Mouse (Mus musculus) lung, adult 18-20 months (tissue): ENCODE measurements around the gene Osbpl3.

ENCODE experiments used
- DNase-seq, 2 experiments: peaks; one replicate each; pipeline ENCODE4 v3.0.0; 2022; ENCODE audit warnings: mixed read lengths in 2 of 2

Gene Osbpl3

DNA sequence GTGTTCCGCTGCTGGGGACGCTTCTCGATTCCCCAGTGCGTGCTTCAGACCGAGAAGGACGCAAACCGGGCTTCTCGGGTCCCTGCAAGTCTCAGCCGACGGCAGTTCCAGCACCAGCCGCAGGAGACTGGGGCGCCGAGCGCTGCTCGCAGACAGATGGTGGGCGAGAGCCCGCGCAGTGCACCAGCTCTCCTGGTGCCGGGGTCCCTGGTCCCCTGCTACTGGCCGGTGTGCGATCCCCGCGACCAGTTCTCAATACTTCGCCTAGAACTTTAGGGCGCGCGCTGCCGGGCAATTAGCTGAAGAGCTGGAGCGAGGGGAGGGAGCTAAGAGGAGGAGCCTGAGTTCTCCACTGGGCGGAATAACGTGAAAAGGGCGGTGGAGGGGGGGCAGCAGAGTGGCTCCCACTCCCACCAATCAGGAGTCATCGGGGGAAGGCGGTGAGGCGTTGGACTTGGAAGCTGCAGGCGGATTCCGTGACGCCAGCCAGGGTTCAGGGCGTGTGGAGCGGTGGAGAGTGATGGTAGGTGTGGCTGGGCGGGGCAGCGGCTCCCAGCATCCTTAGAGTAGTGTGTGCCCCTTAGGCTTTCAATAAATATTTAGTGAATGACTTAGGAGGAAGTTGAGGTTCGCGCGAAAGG is at the start of gene Osbpl3:
Gene Osbpl3, minus strand, starts transcription at position 373 of the 641 bp plus-strand sequence.
- peak; percentile 92 to 94 for DNase-seq

DNA sequence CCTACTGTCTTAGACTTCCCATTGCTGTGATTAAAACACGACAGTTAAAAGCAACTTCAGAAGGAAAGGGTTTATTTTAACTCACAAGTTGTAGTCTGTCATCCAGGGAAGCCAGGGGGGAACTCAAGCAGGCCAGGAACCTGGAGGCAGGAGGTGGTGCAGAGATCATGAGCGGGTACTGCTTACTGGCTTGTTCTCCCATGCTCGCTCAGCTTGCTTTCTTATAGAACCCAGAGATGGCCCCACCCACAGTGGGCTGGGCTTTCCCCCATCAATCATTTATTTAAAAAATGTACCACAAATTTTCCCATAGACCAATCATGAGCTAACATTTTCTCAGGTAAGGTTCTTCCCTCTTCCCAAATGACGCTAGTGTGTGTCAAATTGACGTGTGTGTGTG is 49.5 kb upstream of the Osbpl3 start:
- no peak for DNase-seq

DNA sequence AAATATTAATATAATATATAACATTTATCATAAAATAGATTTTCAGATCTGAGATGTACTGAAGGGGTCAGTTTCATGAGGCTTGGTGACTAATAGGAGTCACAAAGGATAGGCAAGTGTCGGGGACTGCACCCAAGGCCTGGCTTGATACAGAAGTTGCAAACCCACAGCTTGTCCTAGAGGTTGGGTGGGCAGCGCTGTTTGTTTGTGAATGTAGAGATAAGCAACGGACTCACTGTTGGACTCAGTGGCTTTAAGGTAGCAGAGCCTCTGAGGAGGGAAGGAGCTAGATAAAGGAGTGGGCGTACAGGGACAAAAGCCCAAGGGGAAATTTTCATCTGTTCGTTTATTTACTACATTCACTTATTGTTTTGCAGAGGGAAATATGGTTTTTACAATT is 48.7 kb upstream of the Osbpl3 start:
- DNase-seq: no peak

DNA sequence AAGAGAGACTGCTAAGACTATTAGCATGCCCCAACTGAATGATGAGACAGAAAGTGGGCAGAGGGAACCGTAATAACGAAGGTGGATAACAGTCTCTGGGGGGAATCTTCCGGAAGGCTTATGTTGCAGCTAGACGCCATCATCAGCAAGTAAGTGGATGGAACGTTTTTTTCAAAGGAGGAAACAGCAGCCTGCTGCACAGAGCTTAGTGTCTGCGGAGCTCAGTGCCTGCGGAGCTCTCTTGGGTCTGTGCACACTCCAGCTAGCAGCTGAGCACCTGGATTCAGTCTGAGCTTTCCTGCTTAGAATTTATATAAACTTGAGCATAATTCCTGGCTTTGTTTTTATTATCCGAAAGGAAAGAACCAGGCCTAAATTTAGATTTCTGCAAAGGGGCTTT is 47.8 kb upstream of the Osbpl3 start:
- no peak for DNase-seq

DNA sequence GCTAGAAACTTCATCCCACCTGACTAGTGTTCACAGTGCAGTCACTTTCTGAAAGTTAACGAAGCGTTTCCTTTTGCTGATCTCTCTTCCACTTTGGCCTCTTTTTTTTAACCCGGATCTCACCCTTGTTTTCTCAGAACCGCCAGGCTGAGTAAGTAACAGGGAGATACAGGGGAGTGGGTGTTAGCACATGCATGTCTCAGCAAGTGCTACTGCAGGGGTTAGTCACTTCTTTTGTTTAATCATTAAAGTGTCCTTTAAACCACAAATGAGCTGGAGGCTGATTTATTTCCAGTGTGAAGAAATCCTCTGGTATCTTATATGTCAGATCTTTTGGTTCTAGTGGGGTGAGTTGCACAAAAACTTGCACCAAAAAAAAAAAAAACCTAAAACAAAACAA is 47.0 kb upstream of the Osbpl3 start:
- DNase-seq: no peak

DNA sequence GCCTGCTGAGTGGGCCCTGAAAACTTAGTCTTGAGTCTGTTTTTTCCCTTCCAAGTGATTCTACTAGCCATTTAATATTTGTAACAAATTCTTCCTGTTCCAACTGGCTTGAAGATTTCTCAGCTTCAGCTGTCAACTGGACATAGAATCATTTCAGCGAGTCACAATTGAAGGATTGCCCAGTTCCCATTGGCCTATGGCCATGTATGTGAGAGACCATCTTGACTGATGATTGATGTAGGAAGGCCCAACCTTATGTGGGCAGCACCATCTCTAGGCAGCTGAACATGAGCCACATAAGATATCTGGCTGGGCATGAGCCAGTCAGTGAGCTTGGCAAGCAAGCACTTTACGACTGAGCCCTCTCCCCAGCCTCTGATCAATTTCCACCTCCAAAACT is 42.3 kb upstream of the Osbpl3 start:
- DNase-seq: no peak

DNA sequence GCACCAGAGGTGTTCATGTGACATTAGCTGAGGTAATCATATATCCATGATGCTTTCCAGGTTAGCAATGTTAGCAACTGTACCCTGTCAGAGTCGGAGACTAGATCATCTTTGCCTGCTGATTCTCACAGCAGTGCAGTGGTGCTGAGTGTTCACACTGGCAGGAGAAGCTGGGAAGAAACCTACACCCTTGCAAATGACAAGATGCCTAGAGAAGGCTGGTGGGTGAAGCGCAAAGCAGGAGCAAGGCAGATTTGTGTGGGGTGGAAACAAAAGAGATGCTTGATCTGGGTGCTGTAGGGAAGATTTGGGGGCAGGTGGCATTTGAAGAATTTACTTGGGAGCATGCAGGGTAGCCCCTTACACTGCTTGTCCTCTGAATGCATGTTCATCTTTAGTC is 34.5 kb upstream of the Osbpl3 start:
- DNase-seq: no peak

DNA sequence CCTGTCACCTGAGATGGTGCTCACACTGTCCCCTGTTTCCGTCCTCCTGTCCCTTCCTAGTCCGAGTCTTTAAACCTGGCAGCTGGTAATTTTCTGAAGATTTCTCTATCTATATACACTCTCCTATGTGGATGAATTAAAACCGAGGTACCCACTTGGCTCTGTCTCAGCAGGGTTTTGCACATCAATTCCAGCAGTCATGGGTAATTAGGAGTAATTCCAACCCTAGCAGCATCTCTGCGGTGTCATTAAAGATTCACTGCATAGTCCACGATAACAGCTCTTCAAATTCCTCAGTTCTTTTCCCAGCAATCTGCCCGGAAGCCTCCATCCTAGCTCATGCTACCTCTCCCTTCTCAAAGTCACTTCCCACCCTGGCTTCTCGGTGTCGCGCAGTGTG is 33.4 kb upstream of the Osbpl3 start:
- no peak for DNase-seq

DNA sequence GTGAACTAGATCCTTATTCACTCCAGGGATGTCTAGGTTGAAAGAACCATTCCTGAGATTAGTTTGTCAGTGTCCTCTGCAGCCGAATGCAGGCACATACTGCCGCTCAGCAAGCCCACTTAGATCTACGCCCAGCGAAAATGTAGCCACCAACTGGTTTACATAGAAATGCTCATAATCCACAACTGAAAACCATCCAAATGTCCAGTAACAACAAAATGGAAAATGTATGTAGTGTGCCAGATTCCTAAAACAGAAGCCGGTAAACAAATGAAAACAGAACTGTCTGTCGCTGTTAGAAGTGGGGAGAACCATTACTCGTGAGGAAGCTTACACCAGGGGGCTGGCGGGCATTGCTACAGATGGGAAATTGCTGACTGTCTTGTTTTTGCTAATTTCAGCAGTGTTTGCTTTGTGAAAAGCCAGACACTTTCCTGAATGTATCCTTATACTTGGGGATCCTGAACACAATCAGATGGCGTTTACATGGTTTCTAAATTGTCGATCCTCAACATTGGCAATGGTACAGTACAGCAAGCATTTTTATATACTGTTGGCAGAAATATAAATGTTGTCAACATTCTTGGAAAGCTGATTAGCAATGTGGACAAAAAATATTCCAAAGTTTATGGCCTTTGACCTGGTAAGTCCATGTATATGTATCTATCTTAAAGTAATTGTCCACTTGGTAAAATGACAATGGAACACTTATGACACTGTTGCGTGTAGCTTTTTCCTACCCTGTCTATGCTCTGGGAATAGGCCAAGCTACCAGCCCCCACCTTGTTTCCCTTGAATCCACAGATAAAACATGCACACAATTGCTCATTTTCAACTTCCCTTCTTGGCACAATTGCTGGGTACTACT is 30.3 kb upstream of the Osbpl3 start:
- DNase-seq: no peak

DNA sequence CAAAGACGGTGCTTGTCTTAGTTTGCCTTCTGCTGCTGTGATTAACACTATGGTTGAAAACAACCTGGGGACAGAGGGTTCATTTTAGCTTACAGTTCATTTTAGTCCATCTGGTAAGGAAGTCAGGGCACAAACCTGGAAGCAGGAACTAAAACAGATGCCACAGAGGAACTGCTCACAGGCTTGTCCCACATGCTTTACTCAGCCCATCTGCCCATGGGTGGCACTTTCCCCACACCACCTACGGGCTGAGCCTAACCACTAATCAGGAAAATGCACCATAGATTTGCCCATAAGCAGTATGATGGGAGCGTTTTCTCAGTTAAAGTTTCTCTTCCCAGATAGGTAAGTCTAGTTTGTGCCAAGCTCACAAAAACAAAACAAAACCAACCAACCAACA is 27.4 kb upstream of the Osbpl3 start:
- DNase-seq: no peak

DNA sequence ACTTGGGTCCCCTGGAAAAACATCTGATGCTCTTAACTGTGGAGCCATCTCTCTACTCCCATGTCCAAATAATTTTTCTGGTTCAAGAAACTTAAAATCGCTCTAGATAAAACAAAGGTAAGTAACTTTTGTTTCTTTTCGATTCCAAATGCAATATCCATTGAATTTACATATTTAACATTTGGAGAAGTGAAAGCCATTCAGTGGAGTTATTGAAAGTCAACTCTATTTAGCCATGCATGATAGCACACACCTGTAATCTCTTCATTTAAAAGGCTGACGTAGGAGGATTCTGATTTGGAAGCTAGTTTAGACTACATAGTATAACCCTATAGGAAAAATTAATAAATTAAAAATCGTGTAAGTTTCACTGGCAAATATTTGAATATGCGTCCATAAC is 25.5 kb upstream of the Osbpl3 start:
- DNase-seq: no peak

DNA sequence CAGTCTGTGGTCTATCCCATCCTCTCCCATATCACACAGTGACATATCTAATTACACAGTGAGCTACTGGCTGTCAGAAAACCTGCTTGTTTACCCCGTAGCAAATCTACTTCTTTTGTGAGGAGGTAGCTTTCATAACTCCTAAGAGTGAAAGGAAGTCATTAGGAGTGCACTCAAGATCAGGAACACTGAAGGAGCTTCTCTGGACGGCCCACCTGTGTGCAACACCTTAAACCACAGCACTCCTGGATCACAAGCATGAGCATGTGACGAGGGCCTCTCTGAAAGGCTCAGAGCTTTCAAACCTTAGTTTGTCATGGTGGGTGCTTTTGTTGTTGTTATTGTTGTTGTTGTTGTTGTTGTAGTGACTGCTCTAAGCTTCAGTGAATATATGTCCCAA is 10.4 kb upstream of the Osbpl3 start:
- peak; percentile 52 to 68 for DNase-seq

DNA sequence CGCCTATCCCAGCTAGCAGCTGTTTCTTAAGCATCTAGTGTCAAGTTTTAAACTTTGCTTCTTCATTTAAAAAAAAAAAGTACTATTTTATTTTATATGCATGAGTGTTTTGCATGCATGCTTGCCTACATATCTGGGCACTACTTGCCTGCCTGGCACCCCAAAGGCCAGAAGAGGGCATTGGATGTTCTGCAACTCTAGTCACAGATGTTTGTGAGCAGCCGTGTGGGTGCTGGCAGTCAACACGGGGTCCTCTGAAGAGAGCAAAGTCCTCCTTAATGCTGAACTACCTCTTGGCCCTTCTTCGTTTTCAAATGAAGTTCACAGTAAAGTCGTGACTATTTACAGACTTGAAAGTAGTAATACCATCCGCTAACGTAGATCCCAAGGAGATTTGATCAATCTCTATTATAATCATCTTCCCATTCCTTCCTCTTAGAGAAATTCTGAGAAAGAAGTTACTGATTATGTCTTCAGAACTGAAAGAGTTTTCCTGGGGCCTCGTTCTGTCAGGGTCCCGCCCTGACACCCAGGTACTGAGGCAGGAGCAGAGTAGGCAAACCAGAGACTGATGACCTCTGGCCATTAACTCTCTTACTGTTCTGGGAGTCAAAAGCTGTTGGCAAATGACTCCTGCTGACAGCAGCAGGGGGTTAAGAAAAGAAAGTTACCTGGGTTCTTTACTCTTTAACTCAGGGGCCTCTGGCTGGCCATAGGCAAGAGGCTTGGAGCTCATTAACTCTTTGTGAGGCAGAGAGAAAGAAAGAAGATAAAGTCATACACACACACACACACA is 8.9 kb upstream of the Osbpl3 start:
- DNase-seq: no peak

DNA sequence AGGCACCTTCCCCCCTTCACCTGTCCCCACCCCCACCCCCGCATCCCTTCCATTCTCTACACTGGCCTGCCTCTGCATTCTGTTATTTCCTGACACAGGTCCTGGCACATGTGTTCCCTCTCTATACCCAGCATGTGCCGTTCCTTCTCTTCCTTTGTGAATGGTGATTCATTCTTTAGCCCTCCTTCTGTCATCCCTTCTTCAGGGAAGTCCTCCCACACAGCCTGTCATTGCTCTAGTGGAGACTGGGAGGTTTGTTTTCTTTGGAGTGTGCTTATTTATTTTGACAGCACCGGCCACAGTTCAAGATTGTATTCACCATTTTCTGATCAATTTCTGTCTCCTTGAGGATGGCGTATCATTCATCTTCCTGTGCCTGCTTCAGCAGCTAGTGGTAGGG is 6.0 kb upstream of the Osbpl3 start:
- no peak for DNase-seq

DNA sequence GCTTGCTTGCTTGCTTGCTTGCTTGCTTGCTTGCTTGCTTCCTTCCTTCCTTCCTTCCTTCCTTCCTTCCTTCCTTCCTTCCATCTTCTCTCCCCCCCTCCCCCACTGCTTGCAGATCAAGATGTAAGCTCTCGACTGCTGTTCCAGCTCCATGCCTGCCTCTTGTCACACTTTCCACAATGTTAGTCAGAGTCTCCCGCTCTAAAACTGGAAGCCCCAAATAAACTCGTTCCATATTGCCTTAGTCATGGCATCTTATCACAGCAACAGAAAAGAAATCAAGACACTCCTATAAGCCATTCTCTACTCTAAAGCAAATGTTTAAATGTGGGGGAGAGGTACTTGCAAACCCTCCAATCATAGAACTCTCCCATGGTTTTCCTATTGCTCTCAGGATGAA is 5.6 kb upstream of the Osbpl3 start:
- no peak for DNase-seq

DNA sequence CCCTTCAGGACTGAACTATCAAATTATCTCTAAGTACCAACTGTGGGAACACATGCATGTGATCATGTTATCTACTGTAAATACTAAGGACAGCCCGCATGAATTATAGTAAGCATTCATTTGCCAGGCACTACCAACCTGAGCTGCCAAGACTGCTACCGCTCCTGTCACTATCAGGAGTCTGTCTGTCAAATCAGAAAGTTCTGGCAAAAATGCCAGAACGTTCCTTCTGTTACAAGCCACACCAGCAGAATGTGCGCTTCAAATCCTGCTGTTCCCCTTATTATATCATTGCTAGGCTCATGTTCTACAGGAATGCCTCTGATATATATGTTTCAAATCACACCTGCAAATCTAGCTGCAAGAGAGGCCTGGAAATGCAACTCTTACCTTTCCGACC is 4.6 kb upstream of the Osbpl3 start:
- no peak for DNase-seq

DNA sequence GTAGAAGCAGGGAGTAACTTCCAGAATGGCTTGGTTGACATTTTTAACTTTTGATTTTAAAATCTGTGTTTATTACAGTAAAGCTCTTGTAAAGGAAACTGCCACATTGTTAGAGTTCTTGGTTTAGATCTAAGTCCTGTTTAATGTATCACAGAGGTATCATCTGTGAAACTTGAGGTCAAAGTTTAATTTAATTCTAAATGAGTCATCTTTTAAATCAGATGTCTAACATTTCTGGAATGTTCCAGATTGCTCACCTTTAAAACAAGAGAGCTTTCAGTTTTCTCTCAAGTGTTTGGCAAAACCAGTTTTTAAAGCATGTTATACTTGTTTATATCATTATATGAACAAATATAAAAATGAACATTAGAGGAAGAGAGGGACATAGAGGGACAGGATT is 4.2 kb upstream of the Osbpl3 start:
- no peak for DNase-seq

DNA sequence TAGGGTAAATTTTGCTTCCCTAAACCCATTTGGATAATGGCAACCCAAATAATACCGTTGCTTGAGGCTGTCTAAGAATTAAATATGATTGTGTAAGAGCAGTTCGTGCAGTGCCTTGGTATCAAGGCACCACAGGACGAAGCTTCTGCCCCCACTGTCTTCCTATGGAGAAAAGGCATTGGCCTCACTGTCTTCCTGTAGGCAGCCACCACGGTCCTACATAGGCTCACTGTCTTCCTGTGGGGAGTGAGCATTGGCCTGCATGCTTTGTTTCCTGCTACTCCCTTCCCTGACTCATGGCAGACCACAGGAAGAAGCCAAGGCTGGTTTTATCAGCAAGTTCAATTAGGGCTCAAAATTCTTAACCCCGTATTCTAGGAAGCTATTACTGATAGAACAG is 3.3 kb upstream of the Osbpl3 start:
- DNase-seq: no peak

DNA sequence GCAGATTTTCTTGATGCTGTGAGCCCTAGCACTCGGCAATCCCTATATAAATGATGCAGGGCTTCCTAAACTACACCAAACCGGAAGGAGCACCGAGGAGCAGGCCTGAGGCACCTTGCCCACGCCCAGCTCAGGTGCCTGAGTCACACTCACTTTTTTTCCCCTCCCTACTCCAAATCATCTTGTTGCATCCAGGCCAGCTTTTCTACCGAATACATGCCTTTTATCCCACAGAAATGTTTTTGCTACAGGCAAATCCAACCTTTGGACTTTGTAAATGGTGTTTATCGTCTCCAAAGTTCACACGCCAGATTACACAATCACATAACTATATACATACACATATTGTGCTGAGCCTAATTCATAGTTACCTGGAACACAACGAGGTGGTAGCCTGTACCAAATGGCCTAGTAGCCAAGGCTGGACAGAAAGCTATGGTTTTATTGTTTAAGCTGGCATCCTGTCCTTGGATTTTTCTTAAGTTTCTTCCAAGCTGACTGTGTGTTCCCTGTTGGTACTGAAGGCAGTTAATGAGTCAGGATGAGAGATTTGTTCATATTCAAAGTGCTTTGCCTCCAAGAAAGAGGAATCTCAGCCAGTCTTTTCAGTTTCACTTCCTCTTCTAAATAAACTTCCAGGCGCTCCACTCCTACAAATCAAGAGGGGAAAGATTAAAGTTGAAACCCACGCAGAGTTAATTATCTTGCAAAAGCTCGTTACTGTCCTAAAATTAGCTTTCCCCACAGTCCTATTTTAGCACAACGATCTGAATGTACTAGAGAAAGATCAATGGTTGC is 1.7 kb upstream of the Osbpl3 start:
- no peak for DNase-seq

DNA sequence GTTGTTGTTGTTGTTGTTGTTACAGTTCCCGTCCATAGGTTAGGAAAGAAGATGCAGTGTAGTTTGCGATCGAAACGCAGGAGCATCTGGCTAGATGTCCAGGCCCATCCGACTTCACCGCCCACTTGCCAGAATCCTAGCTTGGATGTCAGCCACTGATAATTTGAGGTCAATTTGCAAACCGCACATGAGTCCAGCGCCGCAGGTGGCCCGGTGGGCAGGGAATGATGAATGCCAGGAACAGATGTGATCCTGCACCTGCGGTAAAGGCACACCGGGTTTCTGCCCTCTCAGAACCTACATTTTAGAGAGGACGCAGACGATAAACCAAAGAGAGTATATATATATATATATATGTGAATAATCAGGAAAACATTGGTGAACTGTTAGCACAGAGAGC is 705 bp upstream of the Osbpl3 start:
- no peak for DNase-seq

DNA sequence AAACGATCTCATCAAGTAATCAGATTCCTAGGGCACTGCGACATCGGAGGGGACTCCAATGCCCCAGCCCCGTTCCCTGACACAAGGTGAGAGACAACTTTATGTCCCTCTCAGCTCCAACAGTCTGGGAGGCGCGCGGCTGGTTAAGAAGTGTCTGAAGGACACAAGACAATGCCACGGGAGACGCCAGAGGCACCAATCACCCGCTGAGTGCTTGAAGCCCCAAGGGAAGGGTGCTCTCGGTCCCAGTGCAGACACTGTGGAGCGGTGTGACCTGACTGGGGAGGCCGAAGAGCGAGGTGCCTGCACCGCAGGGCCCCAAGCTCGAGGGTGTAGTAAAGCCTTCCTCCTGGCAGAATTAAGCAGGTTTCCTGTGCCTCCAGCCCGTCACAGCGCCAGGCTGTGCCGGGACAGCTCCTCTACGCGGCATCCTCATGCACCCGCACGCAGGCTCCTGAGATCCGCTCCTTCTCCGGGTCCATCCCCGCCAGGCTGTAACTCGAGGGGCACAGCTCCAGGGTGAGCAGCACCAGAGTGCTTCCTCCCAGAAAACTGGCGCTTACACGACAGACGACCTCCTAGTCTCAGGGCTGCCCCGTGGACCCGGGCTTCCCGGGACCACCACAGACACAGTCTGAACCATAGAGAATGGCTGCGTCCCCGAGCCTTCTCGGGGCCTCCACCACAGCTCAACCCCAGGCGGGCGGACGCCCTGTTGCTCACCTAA is 736 bp downstream of the Osbpl3 start:
- peak; percentile 24 to 29 for DNase-seq

DNA sequence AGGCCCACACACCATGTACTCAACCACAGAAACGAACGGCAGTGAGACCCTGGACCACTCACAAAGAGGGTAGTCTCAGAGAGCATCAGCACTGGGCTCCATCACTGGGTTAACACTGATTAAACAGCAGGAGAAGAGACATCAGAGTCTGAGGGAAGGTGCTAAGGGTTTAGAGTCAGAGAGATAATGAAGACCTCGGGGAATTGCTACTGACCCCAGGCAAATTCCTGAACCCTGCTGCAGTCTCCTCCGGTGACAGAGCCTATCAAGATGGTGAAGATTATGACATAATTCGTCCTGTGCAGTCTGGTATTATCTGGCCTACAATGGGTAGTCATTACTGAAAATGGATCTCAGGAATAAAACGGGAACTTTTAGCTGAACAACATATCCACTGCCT is 2.4 kb downstream of the Osbpl3 start:
- DNase-seq: no peak
